Mouse (Mus musculus) forebrain, embryonic 15.5 days (tissue): ENCODE data around the gene Frmd6. TPM values are rescaled to one million over a fixed set of nuclear protein-coding genes. Genes with fewer than 3 reads are reported as not detected.

Experiments
- ATAC-seq: fragments of 200-750 bp; cut with Nextera tagmentation; replicated peaks from 2 replicates; pipeline ENCODE4 v1.8.0; 2017; ENCODE audit warnings: mild to moderate bottlenecking, moderate TSS enrichment, moderate library complexity
- H3K27ac ChIP-seq: fragments of 300-500 bp; sonication (generic); replicated peaks from 2 replicates; pipeline ENCODE4 v1.5.1; 2015; ENCODE audit warnings: mild to moderate bottlenecking, inconsistent platforms
- H3K27me3 ChIP-seq: fragments of 300-500 bp; sonication (generic); 2 replicates; pipeline ENCODE4 v1.6.1; 2015; ENCODE audit warnings: inconsistent platforms
- H3K36me3 ChIP-seq: fragments of 300-500 bp; sonication (generic); 2 replicates; pipeline ENCODE4 v1.6.1; 2015; ENCODE audit warnings: mild to moderate bottlenecking, inconsistent platforms
- H3K4me1 ChIP-seq: fragments of 300-500 bp; sonication (generic); 2 replicates; pipeline ENCODE4 v1.6.1; 2015; ENCODE audit warnings: inconsistent platforms
- H3K4me2 ChIP-seq: fragments of 300-500 bp; sonication (generic); replicated peaks from 2 replicates; pipeline ENCODE4 v1.6.1; 2015; ENCODE audit warnings: mild to moderate bottlenecking, inconsistent platforms
- H3K4me3 ChIP-seq: fragments of 300-500 bp; sonication (generic); 2 replicates; pipeline ENCODE4 v1.5.1; 2015; ENCODE audit warnings: mild to moderate bottlenecking, inconsistent platforms
- H3K9ac ChIP-seq: fragments of 300-500 bp; sonication (generic); replicated peaks from 2 replicates; pipeline ENCODE4 v1.6.1; 2015; ENCODE audit warnings: mild to moderate bottlenecking, inconsistent platforms
- H3K9me3 ChIP-seq: fragments of 300-500 bp; sonication (generic); 2 replicates; pipeline ENCODE4 v1.6.1; 2016; ENCODE audit warnings: inconsistent platforms
- WGBS: fragments of 180-500 bp; shearing (Covaris S2); methylation state at CpG from one replicate; pipeline ENCODE4 v1.1.7; 2015; ENCODE audit warnings: mixed read lengths; 5-methylcytosine and 5-hydroxymethylcytosine counted together
- polyA plus RNA-seq: library from polyadenylated mRNA; unstranded; fragments of >200 nt; fragmentation: Nextera tagmentation; extraction: Ambion mirVana; gene quantifications from 2 replicates; pipeline ENCODE4 v1.2.1, GENCODE M21; 2015

Frmd6 gene
- polyA plus RNA-seq, 1 experiment from 2014 or later: 11.9 TPM

- ATAC-seq: no peak
These were observed 13.1 kb upstream of the Frmd6 start for GRCm38 (mm10) chr12:70812176-70812575.

DNA sequence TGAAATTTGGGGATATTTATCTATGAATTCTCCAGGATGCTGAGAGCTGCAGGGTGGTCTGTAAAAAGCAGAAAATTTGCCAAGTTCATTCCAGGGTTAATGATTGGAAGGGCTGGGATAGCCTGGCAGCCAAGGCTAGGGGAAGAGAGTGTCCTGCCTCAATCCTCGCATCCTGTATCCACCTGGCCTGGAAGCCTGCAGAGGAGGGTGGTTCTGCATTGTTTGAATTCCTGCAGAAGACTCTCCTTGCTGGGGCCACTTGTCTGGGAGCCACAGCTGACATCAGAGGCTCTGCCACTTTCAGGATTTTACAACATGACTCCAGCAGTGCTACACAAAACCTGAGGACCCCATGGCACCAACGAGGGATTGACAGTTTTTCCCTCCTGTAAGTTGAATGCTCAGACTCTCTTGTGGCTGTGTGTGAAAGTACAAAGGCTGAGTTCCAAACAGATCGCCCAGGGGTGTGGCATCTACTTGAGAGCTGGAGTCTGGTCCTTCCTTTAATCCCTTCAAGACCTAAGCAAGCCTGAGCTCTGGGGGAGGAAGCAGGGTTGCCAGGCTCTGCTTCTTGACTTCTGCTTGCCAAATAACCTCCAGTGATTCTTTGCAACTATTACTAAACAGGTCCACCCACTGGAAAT lies 12.4 kb upstream of the Frmd6 start:
- Histone ChIP-seq H3K27me3 (no peaks in the 10 kb centered on the region), H3K9me3 (no peaks in the 10 kb centered on the region), H3K4me3 (no peak overlapping the region), H3K4me1 (no peaks in the 10 kb centered on the region), H3K36me3 (no peaks in the 10 kb centered on the region), H3K9ac (no peak overlapping the region), H3K27ac (no peak overlapping the region), H3K4me2 (no peak overlapping the region)
- WGBS: 23% methylated on average over 3 of the region's 3 CpGs
- ATAC-seq: no peak

More at GRCm38 (mm10) chr12:70812176-70812575, 13.1 kb upstream of the Frmd6 start:
- Histone ChIP-seq H3K27me3 (no peaks in the 10 kb centered on the region), H3K9ac (no peak overlapping the region), H3K4me3 (no peak overlapping the region), H3K36me3 (no peaks in the 10 kb centered on the region), H3K9me3 (no peaks in the 10 kb centered on the region), H3K4me2 (no peak overlapping the region), H3K4me1 (no peaks in the 10 kb centered on the region), H3K27ac (no peak overlapping the region)
- 54% methylated on average over 6 of the region's 6 CpGs for WGBS

- 86% methylated on average over 2 of the region's 2 CpGs for WGBS
- H3K27ac ChIP-seq: no peak overlapping the region
- no peak for ATAC-seq
These were observed 8.6 kb upstream of the Frmd6 start for GRCm38 (mm10) chr12:70816731-70817130.

DNA sequence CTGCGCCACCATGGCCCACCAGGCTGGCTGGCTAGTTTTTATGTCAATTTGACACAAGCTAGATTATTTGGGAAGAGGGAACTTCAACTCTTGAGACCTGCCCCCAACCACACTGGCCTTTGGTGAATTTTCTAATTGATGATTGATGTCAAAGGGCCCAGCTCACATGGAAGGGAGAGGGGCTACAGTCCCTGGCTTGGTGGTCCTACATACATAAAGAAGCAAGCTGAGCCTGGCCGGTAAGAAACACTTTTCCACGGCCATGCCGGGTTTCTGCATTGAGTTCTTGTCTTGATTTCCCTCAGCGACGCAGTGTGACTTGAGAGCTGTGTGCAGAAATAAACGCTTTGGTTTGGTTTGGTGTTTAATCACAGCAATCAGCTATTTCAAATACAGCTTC lies 1.3 kb upstream of the Frmd6 start:
- ATAC-seq: no peak
- 0 out of 2 replicates have a peak overlapping the region, but pooled peaks have one; percentile 94 for H3K4me3 ChIP-seq
- H3K27me3 ChIP-seq: no peaks in the 10 kb centered on the region
- 55% methylated on average over 7 of the region's 7 CpGs for WGBS
- peaks cover 29% of the 10 kb centered on the region for H3K4me1 ChIP-seq
- H3K9me3 ChIP-seq: no peaks in the 10 kb centered on the region
- H3K27ac ChIP-seq: no peak overlapping the region
- H3K4me2 ChIP-seq: peak overlapping the region; percentile 86
- H3K36me3 ChIP-seq: no peaks in the 10 kb centered on the region
- no peak overlapping the region for H3K9ac ChIP-seq

More at GRCm38 (mm10) chr12:70816731-70817130, 8.6 kb upstream of the Frmd6 start:
- Histone ChIP-seq H3K4me3 (no peak overlapping the region), H3K4me2 (no peak overlapping the region), H3K9ac (no peak overlapping the region), H3K36me3 (no peaks in the 10 kb centered on the region), H3K9me3 (no peaks in the 10 kb centered on the region), H3K27me3 (no peaks in the 10 kb centered on the region), H3K4me1 (no peaks in the 10 kb centered on the region)

GRCm38 (mm10) chr12:70825651-70826317 lies 470 bp downstream of the Frmd6 start:
- peaks cover 29% of the 10 kb centered on the region for H3K4me1 ChIP-seq
- peak; percentile 72 for ATAC-seq
- peak overlapping the region; percentile 94 for H3K4me3 ChIP-seq
- no peaks in the 10 kb centered on the region for H3K9me3 ChIP-seq
- peak overlapping the region; percentile 80 for H3K9ac ChIP-seq
- H3K4me2 ChIP-seq: peak overlapping the region; percentile 86
- WGBS: 0% methylated on average over 50 of the region's 55 CpGs
- H3K27me3 ChIP-seq: no peaks in the 10 kb centered on the region
- peak overlapping the region; percentile 96 for H3K27ac ChIP-seq
- H3K36me3 ChIP-seq: no peaks in the 10 kb centered on the region

- H3K4me1 ChIP-seq: peaks cover 29% of the 10 kb centered on the region
- WGBS: 1% methylated on average over 19 of the region's 19 CpGs
- H3K4me3 ChIP-seq: peak overlapping the region; percentile 94
- peak overlapping the region; percentile 96 for H3K27ac ChIP-seq
- peak overlapping the region; percentile 86 for H3K4me2 ChIP-seq
- no peaks in the 10 kb centered on the region for H3K27me3 ChIP-seq
- no peaks in the 10 kb centered on the region for H3K9me3 ChIP-seq
- no peak for ATAC-seq
- H3K9ac ChIP-seq: peak overlapping the region; percentile 80
- no peaks in the 10 kb centered on the region for H3K36me3 ChIP-seq
These were observed 1.2 kb downstream of the Frmd6 start for GRCm38 (mm10) chr12:70826318-70827072.

DNA sequence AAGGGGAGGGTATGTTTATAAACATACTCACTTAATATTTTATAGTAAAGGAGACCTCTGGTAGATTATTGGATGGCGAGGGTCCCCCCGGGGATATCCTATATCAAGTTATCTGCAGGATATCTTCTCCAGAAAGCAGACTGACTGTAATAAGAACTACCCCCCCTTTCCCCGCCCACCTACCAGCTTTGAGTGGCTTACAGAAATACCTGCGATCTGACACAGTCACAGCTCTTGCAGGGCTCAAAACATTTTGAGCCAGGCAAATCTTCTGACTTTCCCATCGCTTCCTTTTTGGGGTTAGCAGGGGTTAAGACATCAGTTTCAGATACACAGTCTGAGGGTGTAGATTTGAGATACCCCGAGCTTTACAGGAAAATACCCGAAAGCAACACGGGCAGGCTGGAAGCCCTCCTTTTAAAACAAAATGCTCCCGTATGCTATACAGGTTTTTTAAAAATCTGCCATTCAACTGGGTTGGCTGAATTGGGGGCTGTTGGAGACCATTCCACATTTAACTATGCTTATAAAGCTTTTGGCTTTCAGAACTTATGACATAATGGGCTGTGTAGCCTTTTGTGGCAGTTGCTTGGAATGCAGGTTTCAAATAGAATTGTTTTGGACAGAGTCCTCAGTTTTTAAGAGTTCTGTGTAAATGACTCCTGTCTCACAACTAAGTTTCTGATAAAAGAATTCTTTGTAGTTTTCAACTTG lies 2.0 kb downstream of the Frmd6 start:
- peak overlapping the region; percentile 14; the same call in 1 of the 2 replicates for H3K9ac ChIP-seq
- H3K27ac ChIP-seq: no peak overlapping the region; the same call in 1 of the 2 replicates
- peak overlapping the region; percentile 86 for H3K4me2 ChIP-seq
- no peaks in the 10 kb centered on the region for H3K27me3 ChIP-seq
- peaks cover 29% of the 10 kb centered on the region for H3K4me1 ChIP-seq
- H3K36me3 ChIP-seq: no peaks in the 10 kb centered on the region
- H3K4me3 ChIP-seq: peak overlapping the region; percentile 94
- WGBS: 20% methylated on average over 9 of the region's 9 CpGs
- no peak for ATAC-seq
- H3K9me3 ChIP-seq: no peaks in the 10 kb centered on the region

- 61% methylated on average over 4 of the region's 4 CpGs for WGBS
- ATAC-seq: no peak
- H3K4me2 ChIP-seq: 0 out of 2 replicates have a peak overlapping the region, but pooled peaks have one; percentile 15
- peaks cover 29% of the 10 kb centered on the region for H3K4me1 ChIP-seq
- H3K9ac ChIP-seq: 0 out of 2 replicates have a peak overlapping the region, but pooled peaks have one; percentile 4
- peak overlapping the region; percentile 5; the same call in 1 of the 2 replicates for H3K4me3 ChIP-seq
- no peaks in the 10 kb centered on the region for H3K27me3 ChIP-seq
- H3K36me3 ChIP-seq: no peaks in the 10 kb centered on the region
- no peak overlapping the region for H3K27ac ChIP-seq
- H3K9me3 ChIP-seq: no peaks in the 10 kb centered on the region
These were observed 2.6 kb downstream of the Frmd6 start for GRCm38 (mm10) chr12:70827901-70828271.

DNA sequence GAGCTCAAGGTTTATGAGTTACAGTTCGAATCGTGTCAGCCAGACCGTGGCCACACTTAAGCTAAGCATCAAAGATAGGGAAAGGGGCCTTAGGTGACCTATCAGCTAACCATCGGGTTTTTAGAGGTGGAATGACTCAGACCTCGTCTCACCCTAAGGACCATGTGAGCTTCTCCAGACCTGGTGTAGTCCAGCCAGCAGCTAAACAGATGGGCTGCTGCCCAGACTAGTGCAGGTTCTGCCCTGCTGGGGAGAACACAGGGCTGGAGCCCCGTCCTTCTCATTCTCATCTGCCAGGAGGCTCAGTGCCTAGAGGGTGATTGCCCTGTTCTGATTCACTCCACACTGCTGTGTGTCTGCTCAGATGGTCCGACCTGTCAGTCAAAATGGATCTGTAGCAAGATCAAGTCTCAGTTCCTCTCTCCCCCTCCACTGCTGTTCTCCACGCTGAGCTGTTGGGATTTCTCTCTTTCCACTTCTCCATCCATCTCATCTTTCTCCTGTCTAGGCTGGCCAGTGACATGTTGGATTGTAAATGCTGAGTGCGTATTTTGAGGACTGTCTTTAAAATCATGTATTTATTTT lies 5.8 kb downstream of the Frmd6 start:
- Histone ChIP-seq H3K4me1 (peaks cover 20% of the 10 kb centered on the region), H3K4me2 (no peak overlapping the region), H3K36me3 (no peaks in the 10 kb centered on the region), H3K9me3 (no peaks in the 10 kb centered on the region), H3K9ac (no peak overlapping the region), H3K27ac (no peak overlapping the region), H3K27me3 (no peaks in the 10 kb centered on the region), H3K4me3 (no peak overlapping the region)
- 87% methylated on average over 9 of the region's 9 CpGs for WGBS
- no peak for ATAC-seq

GRCm38 (mm10) chr12:70832216-70832998 lies 7.1 kb downstream of the Frmd6 start:
- H3K27ac ChIP-seq: no peak overlapping the region
- peaks cover 9% of the 10 kb centered on the region for H3K4me1 ChIP-seq
- ATAC-seq: no peak
- no peak overlapping the region for H3K4me2 ChIP-seq
- H3K9me3 ChIP-seq: no peaks in the 10 kb centered on the region
- 76% methylated on average over 4 of the region's 4 CpGs for WGBS
- H3K4me3 ChIP-seq: no peak overlapping the region
- no peaks in the 10 kb centered on the region for H3K36me3 ChIP-seq
- no peaks in the 10 kb centered on the region for H3K27me3 ChIP-seq
- no peak overlapping the region for H3K9ac ChIP-seq

DNA sequence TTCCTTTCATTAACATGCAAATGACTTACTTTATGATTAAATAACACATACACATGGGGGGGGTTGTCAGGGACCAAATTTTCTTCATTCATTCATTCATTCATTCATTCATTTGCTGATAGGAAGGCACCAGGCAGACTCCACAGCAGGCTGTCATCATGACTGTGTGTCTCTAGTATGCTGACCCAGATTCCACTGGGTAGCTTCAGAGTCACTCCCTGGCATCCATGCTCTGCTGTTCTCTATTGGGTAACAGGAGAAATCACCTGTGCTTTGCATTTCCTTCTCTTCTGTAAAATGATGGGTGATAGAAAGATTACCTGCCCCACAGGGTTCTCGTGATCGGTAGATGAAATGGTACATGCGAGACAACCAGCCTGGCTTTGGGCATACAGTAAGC lies 7.7 kb downstream of the Frmd6 start:
- H3K4me2 ChIP-seq: no peak overlapping the region
- no peak overlapping the region for H3K9ac ChIP-seq
- H3K4me1 ChIP-seq: peaks cover 7% of the 10 kb centered on the region; the same call in 1 of the 2 replicates
- no peak overlapping the region for H3K27ac ChIP-seq
- H3K27me3 ChIP-seq: no peaks in the 10 kb centered on the region
- no peak overlapping the region for H3K4me3 ChIP-seq
- 95% methylated on average over 3 of the region's 3 CpGs for WGBS
- ATAC-seq: no peak
- no peaks in the 10 kb centered on the region for H3K36me3 ChIP-seq
- H3K9me3 ChIP-seq: no peaks in the 10 kb centered on the region
